Mouse (Mus musculus): ENCODE measurements around the gene Stat6.

- TF ChIP-seq POLR2A (IDR thresholded peaks at IDR 0.05; ENCODE audit: borderline replicate concordance, insufficient read depth, low read length) (no peak), CTCF (IDR thresholded peaks at IDR 0.05; ENCODE audit: borderline replicate concordance, insufficient read depth, low read depth, low read length) (no peak)
Measured at GRCm38 (mm10) chr10:127619941-127620405, 22.8 kb upstream of the Stat6 start.
